Mouse (Mus musculus): ENCODE data around the gene Tgm3. TPM values are rescaled to one million over a fixed set of nuclear protein-coding genes. Genes with fewer than 3 reads are reported as not detected.

The Tgm3 gene
- polyA plus RNA-seq, 1 experiment from 2014 or later = 0.15 TPM

DNA sequence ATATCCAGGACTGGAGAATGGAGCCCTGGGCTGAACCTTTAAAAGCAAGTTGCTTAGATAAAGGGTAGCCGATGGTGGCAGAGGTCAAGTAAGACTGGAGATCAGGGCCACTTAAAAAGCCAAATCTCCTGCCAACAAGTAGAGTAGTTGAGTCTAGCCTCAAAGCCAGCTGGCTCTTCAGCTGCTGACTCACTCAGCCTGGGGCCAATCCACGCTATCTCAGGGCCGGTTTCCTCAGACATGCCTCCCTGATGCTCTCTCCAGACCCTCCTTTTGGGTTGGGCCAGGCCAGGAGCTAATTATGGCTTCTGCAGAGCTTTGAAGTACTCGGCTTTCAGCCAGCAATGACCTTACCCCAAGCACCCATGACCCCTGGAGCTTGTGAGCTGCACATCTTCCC is 15.7 kb downstream of the Tgm3 start:
- H3K9ac ChIP-seq = no peak overlapping the region
- H3K4me3 ChIP-seq = no peak overlapping the region
- no peaks in the 10 kb centered on the region for H3K27me3 ChIP-seq
- H3K9me3 ChIP-seq = no peaks in the 10 kb centered on the region
- no peak overlapping the region for H3K27ac ChIP-seq
- no peak for ATAC-seq (ENCODE audit: low FRiP score, low read depth)
- WGBS = 42% methylated on average over 4 of the region's 4 CpGs
- no peaks in the 10 kb centered on the region for H3K36me3 ChIP-seq
- H3K4me1 ChIP-seq = no peaks in the 10 kb centered on the region
- H3K4me2 ChIP-seq (replicated peaks) = no peak overlapping the region

GRCm38 (mm10) chr2:130029826-130030225 is 17.7 kb downstream of the Tgm3 start:
- no peak for ATAC-seq (ENCODE audit: low FRiP score, low read depth)
- H3K9ac ChIP-seq = no peak overlapping the region
- H3K27ac ChIP-seq = no peak overlapping the region
- WGBS = 90% methylated on average over 11 of the region's 11 CpGs
- no peak overlapping the region for H3K4me3 ChIP-seq
- no peaks in the 10 kb centered on the region for H3K4me1 ChIP-seq
- H3K9me3 ChIP-seq = no peaks in the 10 kb centered on the region
- no peaks in the 10 kb centered on the region for H3K27me3 ChIP-seq
- H3K4me2 ChIP-seq (replicated peaks) = no peak overlapping the region
- H3K36me3 ChIP-seq = no peaks in the 10 kb centered on the region

DNA sequence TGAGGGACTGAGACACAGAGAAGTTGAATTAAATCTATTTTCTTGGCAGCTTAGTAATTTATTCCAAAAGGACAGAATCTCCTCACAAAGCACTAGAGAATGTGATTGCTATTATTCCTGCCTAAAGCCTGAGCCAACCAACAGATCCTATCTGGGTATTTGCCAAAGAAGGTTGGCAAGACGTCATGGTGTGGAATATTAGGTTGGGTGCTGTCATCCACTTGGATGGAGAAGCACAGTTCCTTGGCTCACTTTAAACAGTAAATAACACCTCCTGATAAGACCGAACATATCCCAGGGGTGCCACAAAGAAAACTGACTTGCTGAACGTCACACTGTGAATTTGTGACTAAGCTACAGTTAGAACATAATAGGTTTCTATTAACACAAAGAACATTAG is 20.5 kb downstream of the Tgm3 start:
- no peaks in the 10 kb centered on the region for H3K36me3 ChIP-seq
- ATAC-seq (ENCODE audit: low FRiP score, low read depth) = no peak
- H3K27ac ChIP-seq = no peak overlapping the region
- no peaks in the 10 kb centered on the region for H3K9me3 ChIP-seq
- no peaks in the 10 kb centered on the region for H3K27me3 ChIP-seq
- H3K4me1 ChIP-seq = no peaks in the 10 kb centered on the region
- H3K4me2 ChIP-seq (replicated peaks) = no peak overlapping the region
- no peak overlapping the region for H3K4me3 ChIP-seq
- H3K9ac ChIP-seq = no peak overlapping the region
- 68% methylated on average over 3 of the region's 3 CpGs for WGBS

- Histone ChIP-seq H3K4me1 (no peaks in the 10 kb centered on the region), H3K36me3 (no peaks in the 10 kb centered on the region), H3K4me2 (replicated peaks) (no peak overlapping the region), H3K27me3 (no peaks in the 10 kb centered on the region), H3K9ac (no peak overlapping the region), H3K27ac (no peak overlapping the region), H3K4me3 (no peak overlapping the region), H3K9me3 (no peaks in the 10 kb centered on the region)
- ATAC-seq (ENCODE audit: low FRiP score, low read depth) = no peak
- WGBS = 78% methylated on average over 8 of the region's 8 CpGs
These were observed 24.7 kb downstream of the Tgm3 start for GRCm38 (mm10) chr2:130036846-130037245.

- Histone ChIP-seq H3K4me2 (replicated peaks) (no peak overlapping the region), H3K4me1 (no peaks in the 10 kb centered on the region), H3K9ac (no peak overlapping the region), H3K36me3 (no peaks in the 10 kb centered on the region), H3K27ac (no peak overlapping the region), H3K9me3 (no peaks in the 10 kb centered on the region), H3K4me3 (no peak overlapping the region), H3K27me3 (no peaks in the 10 kb centered on the region)
- no peak for ATAC-seq (ENCODE audit: low FRiP score, low read depth)
- WGBS = 63% methylated on average over 3 of the region's 3 CpGs
These were observed 26.8 kb downstream of the Tgm3 start for GRCm38 (mm10) chr2:130038971-130039370.

GRCm38 (mm10) chr2:130040190-130040886 is 28.2 kb downstream of the Tgm3 start:
- Histone ChIP-seq H3K27me3 (no peaks in the 10 kb centered on the region), H3K27ac (no peak overlapping the region), H3K36me3 (no peaks in the 10 kb centered on the region), H3K9ac (no peak overlapping the region), H3K4me1 (no peaks in the 10 kb centered on the region), H3K4me3 (no peak overlapping the region), H3K4me2 (replicated peaks) (no peak overlapping the region), H3K9me3 (no peaks in the 10 kb centered on the region)
- no peak for ATAC-seq (ENCODE audit: low FRiP score, low read depth)
- WGBS = 60% methylated on average over 6 of the region's 6 CpGs

DNA sequence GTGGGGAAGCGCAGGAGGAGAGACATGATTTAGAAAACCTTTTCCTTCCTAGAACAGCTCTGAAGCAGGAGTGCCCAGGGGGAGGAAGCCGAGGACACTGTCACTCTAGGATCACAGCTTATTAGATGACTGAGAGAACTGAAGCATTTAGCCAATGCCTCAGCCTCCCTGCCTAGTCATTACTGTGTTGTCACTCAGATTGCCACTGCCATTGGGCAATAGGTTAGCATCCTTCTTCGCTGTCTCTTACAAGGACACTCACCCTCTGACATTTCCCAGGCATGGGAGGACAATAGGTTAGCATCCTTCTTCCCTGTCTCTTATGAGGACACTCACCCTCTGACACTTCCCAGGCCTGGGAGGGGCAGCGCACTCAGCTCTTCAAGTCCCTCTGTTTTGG is 31.7 kb downstream of the Tgm3 start:
- Histone ChIP-seq H3K9me3 (no peaks in the 10 kb centered on the region), H3K4me2 (replicated peaks) (no peak overlapping the region), H3K4me1 (no peaks in the 10 kb centered on the region), H3K27ac (no peak overlapping the region), H3K27me3 (no peaks in the 10 kb centered on the region), H3K36me3 (no peaks in the 10 kb centered on the region), H3K9ac (no peak overlapping the region), H3K4me3 (no peak overlapping the region)
- WGBS = 85% methylated on average over 4 of the region's 4 CpGs
- no peak for ATAC-seq (ENCODE audit: low FRiP score, low read depth)

DNA sequence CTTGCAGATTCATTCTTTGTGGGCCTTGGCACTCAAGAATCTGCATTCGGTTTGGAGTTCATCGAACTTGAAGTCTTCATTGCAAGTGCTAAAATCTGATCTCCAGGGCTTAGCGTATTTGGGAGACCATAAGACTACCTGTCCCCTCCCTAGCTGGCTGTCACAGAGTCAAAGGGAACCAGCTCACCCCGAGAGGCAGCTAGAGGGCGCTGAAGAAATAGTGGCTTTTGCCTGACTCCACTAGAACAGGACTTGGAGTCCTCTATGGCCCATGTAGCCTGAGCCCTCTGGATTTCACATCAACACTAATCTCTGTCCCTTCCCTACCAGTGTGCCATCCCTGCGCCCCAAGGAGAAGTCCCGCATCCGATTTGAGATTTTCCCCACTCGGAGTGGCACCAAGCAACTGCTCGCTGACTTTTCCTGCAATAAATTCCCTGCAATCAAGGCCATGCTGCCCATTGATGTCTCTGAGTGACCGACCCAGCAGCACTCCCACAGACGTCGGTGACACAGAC is 35.8 kb downstream of the Tgm3 start:
- 63% methylated on average over 13 of the region's 13 CpGs for WGBS
- no peaks in the 10 kb centered on the region for H3K36me3 ChIP-seq
- no peak overlapping the region for H3K4me2 ChIP-seq (replicated peaks)
- no peak overlapping the region for H3K9ac ChIP-seq
- H3K9me3 ChIP-seq = no peaks in the 10 kb centered on the region
- no peak overlapping the region for H3K4me3 ChIP-seq
- ATAC-seq (ENCODE audit: low FRiP score, low read depth) = no peak
- H3K4me1 ChIP-seq = no peaks in the 10 kb centered on the region
- H3K27ac ChIP-seq = no peak overlapping the region
- H3K27me3 ChIP-seq = no peaks in the 10 kb centered on the region

DNA sequence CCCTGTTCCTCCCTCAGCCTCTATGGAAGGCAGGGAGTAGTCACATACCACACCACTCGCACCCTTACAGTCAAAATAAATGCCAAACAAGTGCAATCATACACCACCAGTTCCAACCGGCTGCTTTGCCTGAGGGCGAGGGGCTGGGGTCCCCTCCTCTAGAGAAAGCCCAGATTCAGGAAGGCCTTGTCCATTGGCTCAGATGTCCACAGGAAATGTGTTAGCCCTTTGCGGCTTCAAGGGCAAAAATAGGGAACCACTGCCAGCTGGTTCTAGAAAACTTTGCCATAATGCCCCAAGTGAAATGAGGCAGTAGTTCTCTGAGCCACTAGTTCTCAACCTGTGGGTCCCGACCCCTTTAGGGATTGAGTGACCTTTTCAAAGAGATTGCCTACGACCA is 36.6 kb downstream of the Tgm3 start:
- Histone ChIP-seq H3K27ac (no peak overlapping the region), H3K4me1 (no peaks in the 10 kb centered on the region), H3K4me3 (no peak overlapping the region), H3K27me3 (no peaks in the 10 kb centered on the region), H3K4me2 (replicated peaks) (no peak overlapping the region), H3K36me3 (no peaks in the 10 kb centered on the region), H3K9me3 (no peaks in the 10 kb centered on the region), H3K9ac (no peak overlapping the region)
- no peak for ATAC-seq (ENCODE audit: low FRiP score, low read depth)
- WGBS = 68% methylated on average over 6 of the region's 6 CpGs

GRCm38 (mm10) chr2:130058149-130058548 is 46.0 kb downstream of the Tgm3 start:
- H3K9ac ChIP-seq = no peak overlapping the region
- ATAC-seq (ENCODE audit: low FRiP score, low read depth) = no peak
- no peak overlapping the region for H3K4me3 ChIP-seq
- H3K9me3 ChIP-seq = no peaks in the 10 kb centered on the region
- no peaks in the 10 kb centered on the region for H3K4me1 ChIP-seq
- 52% methylated on average over 1 of the region's 1 CpGs for WGBS
- no peaks in the 10 kb centered on the region for H3K27me3 ChIP-seq
- no peak overlapping the region for H3K27ac ChIP-seq
- no peaks in the 10 kb centered on the region for H3K36me3 ChIP-seq
- no peak overlapping the region for H3K4me2 ChIP-seq (replicated peaks)

DNA sequence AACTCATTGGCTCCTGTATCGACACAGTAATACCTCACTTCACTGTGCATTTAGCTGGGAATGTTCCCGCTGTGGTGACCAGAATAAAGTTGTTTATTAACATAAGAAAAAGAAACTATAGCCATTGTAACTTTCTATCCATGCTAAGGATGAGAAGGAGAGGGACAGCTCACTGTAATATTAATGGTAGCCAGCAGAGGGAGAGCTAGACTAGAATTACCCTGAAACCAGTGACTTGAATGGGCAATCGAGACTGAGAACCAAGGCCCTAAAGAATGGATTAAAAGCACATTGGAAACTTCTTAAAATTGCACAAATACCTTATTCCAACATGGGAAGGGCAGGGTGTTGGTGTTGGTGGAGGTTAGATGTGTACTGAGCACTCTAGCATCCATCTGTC is 56.1 kb downstream of the Tgm3 start:
- H3K27me3 ChIP-seq = no peaks in the 10 kb centered on the region
- no peak overlapping the region for H3K27ac ChIP-seq
- no peaks in the 10 kb centered on the region for H3K4me1 ChIP-seq
- H3K36me3 ChIP-seq = no peaks in the 10 kb centered on the region
- no peak overlapping the region for H3K4me2 ChIP-seq (replicated peaks)
- WGBS = 24% methylated on average over 3 of the region's 3 CpGs
- no peak overlapping the region for H3K4me3 ChIP-seq
- no peaks in the 10 kb centered on the region for H3K9me3 ChIP-seq
- ATAC-seq (ENCODE audit: low FRiP score, low read depth) = no peak
- no peak overlapping the region for H3K9ac ChIP-seq

DNA sequence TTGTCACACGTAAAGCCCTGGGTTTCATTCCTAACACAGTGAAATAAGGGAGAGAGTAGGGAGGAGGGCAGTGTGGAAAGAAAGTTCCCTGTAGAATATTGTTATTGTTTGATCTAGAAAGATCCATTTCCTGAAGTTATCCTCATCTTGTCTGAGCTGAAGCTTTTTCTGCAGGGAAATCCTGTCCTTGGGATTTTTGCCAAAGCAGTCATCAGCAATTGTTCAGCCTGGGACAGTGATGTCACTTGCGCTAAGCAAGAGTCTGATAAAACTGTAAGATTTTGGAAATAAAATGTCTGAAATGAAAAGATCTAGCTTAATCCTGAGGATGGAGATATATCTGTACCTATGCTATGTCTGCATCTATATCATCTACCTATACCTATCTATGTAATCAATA is 58.2 kb downstream of the Tgm3 start:
- ATAC-seq (ENCODE audit: low FRiP score, low read depth) = no peak
- Histone ChIP-seq H3K27me3 (no peaks in the 10 kb centered on the region), H3K9ac (no peak overlapping the region), H3K27ac (no peak overlapping the region), H3K4me1 (no peaks in the 10 kb centered on the region), H3K4me3 (no peak overlapping the region), H3K4me2 (replicated peaks) (no peak overlapping the region), H3K9me3 (no peaks in the 10 kb centered on the region), H3K36me3 (no peaks in the 10 kb centered on the region)
- 84% methylated on average over 2 of the region's 2 CpGs for WGBS
